Mouse (Mus musculus): Measurements from ENCODE around the gene Ube2o.

- TF ChIP-seq EP300 (IDR thresholded peaks at IDR 0.05; ENCODE audit: low read depth), result no peak
- TF ChIP-seq CTCF (IDR thresholded peaks at IDR 0.05; ENCODE audit: low read depth), result no peak
These were observed 82.7 kb downstream of the Ube2o start for GRCm38 (mm10) chr11:116498596-116498995.
